Mouse (Mus musculus) urinary bladder, postnatal 25 days (tissue): Measurements from ENCODE around the gene Gfpt2.
A peak's percentile ranks its signal among the peaks of the same experiment; 100 is the strongest.
"Not testable (repeated sequence)": the region's sequence is repeated elsewhere in the genome, so short reads cannot be mapped to it uniquely, and the experiment has no call there.

Experiments used
- DNase-seq: peaks from one replicate; pipeline ENCODE4 v3.0.0; 2022; ENCODE audit warnings: low spot score

Gene Gfpt2

GRCm38 (mm10) chr11:49794342-49795144 lies 565 bp downstream of the Gfpt2 start:
- DNase-seq: peak; percentile 10

- DNase-seq: no peak
Measured at GRCm38 (mm10) chr11:49798931-49799330, 5.0 kb downstream of the Gfpt2 start.

- DNase-seq: no peak
Measured at GRCm38 (mm10) chr11:49801516-49801915, 7.5 kb downstream of the Gfpt2 start.

GRCm38 (mm10) chr11:49803801-49804200 lies 9.8 kb downstream of the Gfpt2 start:
- no peak for DNase-seq

GRCm38 (mm10) chr11:49806218-49806617 lies 12.2 kb downstream of the Gfpt2 start:
- no peak for DNase-seq

GRCm38 (mm10) chr11:49808946-49809345 lies 15.0 kb downstream of the Gfpt2 start:
- DNase-seq: no peak

GRCm38 (mm10) chr11:49810696-49811095 lies 16.7 kb downstream of the Gfpt2 start:
- DNase-seq: not testable (repeated sequence)

GRCm38 (mm10) chr11:49811099-49811541 lies 17.1 kb downstream of the Gfpt2 start:
- DNase-seq: no peak

GRCm38 (mm10) chr11:49811879-49812278 lies 17.9 kb downstream of the Gfpt2 start:
- no peak for DNase-seq

- DNase-seq: no peak
Measured at GRCm38 (mm10) chr11:49818869-49819566, 25.0 kb downstream of the Gfpt2 start.

GRCm38 (mm10) chr11:49819676-49820075 lies 25.7 kb downstream of the Gfpt2 start:
- no peak for DNase-seq

GRCm38 (mm10) chr11:49820928-49821327 lies 26.9 kb downstream of the Gfpt2 start:
- DNase-seq: no peak

- no peak for DNase-seq
Measured at GRCm38 (mm10) chr11:49821546-49821945, 27.6 kb downstream of the Gfpt2 start.

GRCm38 (mm10) chr11:49822337-49822736 lies 28.4 kb downstream of the Gfpt2 start:
- DNase-seq: no peak

GRCm38 (mm10) chr11:49824896-49825295 lies 30.9 kb downstream of the Gfpt2 start:
- peak; percentile 75 for DNase-seq

- DNase-seq: no peak
Measured at GRCm38 (mm10) chr11:49827243-49827642, 33.3 kb downstream of the Gfpt2 start.

GRCm38 (mm10) chr11:49829176-49829745 lies 35.3 kb downstream of the Gfpt2 start:
- no peak for DNase-seq

- no peak for DNase-seq
Measured at GRCm38 (mm10) chr11:49831980-49832379, 38.0 kb downstream of the Gfpt2 start.

- no peak for DNase-seq
Measured at GRCm38 (mm10) chr11:49832962-49833361, 39.0 kb downstream of the Gfpt2 start.

GRCm38 (mm10) chr11:49834248-49834647 lies 40.3 kb downstream of the Gfpt2 start:
- DNase-seq: no peak

- DNase-seq: no peak
Measured at GRCm38 (mm10) chr11:49835257-49835956, 41.4 kb downstream of the Gfpt2 start.

GRCm38 (mm10) chr11:49837717-49838407 lies 43.9 kb downstream of the Gfpt2 start:
- no peak for DNase-seq
